Mouse (Mus musculus): Measurements from ENCODE around the gene 1700067P10Rik.

1700067P10Rik gene

DNA sequence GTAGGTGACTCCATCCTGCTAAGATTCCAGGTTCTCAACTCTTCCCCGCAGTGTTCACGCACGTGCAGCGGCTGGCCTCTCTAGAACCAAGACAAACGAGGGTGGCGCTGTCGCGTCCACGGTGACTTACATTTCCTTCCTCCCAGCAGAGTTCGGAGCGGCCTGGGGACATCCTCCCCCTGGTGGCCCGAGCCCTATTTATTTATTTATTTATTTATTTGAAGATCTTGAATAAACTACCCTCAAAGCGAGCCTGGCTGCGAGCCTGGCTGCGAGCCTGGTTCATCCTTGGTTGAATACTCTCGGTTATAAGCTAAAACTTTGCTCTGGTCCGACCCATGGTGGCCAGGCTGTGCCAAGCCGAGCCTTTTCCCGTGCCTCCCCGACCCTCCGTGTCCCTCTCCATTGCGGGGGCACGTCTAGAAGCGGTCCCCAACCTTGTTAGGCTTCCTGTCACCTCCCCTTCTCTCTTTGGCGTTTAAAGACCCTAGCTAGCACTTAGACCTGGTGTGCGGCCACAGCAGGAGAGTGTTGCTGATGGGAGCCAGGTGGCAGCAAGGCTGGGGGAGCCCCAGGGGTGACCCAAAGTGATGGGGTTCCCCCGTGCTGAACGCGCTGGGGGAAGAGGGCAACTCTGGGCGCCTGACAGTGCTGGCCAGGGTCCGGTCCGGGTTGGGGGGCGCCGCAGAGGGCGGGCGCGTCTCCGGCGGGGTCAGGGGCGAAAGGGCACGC is 8.1 kb downstream of the 1700067P10Rik start:
- peak; percentile 59 to 69 for DNase-seq

DNA sequence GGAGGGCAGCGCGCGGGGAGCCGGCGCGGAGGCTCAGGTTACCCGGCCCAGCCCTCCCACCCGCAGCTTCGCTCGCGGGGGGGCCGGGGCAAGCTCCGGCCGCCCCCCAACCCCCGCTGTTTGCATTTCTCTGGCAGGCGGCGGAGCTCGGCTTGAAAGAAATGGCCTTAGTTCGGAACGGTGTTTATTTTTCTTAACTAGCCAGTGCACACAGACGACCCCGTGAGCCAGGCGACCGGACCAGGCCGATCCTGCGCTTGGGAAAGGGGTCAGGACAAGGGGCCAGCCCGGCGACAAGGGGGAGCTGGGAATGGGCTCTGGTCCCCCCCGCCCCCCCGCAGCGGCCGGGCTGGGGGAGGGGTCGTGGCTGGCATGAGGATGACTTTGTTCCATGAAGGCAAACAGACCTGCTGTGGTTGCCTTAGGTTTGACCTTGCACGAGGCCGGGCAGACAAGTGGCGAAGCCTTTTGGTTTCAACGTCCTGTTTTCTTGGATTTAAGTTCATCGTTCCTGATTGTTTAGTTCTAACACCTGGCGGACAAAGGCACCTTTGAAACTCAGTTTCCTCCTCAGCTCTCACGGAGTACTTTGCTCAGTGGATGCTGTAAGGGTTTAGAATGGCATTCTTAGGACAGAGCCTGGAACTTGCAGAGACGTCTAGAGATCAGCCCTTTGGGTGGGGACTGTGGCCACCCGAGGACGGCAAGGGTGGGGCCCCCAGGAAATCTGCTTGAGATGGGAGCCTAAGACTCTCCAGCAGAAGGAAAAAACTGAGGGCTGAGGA is 8.8 kb downstream of the 1700067P10Rik start:
- DNase-seq: peak; percentile 8 to 22

DNA sequence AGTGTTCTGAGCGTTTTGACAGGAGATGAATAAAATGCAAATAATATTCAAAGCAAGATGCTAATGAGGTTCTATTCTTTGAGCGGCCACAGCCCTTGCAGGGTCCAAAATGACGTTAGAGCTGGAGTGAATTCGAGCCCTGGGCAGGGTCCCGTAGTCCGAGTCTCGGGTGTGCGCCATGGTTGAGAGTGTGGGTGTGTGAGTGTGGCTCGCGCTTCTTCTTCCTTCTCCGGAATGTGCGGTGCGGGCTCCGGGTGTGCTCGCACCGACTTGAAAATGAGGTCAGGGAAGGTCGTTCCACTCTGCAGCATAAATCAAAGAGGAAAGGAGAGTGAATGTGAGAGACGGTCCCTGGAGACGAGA is 9.4 kb downstream of the 1700067P10Rik start:
- DNase-seq: peak in 1 of 2 experiments; percentile 17

DNA sequence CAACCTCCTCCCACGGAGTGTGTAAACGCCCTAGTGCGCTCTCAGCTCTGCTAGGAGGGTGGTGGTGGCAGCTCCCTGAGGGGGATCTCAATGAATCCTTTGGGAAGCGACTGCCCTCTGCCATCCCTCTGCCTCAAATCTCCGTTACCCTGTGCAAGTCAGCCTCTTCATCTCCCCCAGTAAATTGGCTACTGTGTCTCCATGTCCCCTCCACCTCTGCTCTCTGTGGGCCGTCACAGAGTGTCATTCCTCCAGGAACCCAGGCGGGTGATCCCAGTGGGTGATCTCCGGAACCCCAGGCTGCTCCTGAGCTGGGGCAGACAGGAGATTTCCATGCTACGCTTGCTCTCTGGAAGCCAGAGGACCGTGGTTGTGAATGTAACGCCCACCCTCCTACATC is 10.2 kb downstream of the 1700067P10Rik start:
- no peak for DNase-seq

DNA sequence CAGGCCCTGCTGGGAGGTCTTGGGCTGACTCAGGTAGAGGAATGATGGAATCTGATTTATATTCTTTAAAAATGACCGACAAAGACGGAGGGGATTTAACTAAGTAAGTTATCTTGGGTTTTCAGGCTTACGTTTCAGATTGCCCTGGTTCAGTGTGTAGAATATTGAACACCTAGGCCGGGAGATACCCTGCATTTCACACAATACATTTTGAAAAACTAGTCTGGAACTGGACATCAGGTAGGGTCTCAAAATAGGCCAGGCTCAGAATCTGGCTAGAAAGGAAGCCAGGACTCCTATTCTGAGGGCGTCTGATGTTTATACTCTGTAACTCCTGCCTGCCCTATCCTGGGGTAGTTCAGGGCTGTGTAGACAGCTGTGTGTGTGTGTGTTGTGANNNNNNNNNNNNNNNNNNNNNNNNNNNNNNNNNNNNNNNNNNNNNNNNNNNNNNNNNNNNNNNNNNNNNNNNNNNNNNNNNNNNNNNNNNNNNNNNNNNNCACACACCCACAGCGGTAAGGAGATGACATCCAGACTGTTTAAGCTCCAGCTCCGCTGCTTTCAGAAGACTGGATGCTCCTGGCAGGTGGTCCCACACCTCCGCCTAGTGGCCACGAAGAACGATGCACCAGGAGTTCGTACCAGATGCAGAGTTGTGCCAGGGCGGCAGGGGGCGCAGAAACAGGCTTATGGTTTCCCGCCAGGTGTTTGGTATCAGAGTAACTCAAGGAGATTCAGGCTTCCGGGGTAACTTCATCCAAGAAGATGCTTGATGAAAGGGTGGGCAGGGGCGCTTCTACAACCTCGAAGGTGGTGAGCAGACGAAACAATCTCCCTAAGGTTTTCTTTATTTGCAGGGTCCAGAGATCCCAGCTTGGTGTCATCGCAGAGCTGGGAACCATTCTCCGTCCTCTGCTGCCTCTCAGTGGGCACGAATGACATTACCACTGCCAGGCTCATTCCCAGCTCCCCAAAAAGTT is 11.6 kb downstream of the 1700067P10Rik start:
- DNase-seq: peak; percentile 91

DNA sequence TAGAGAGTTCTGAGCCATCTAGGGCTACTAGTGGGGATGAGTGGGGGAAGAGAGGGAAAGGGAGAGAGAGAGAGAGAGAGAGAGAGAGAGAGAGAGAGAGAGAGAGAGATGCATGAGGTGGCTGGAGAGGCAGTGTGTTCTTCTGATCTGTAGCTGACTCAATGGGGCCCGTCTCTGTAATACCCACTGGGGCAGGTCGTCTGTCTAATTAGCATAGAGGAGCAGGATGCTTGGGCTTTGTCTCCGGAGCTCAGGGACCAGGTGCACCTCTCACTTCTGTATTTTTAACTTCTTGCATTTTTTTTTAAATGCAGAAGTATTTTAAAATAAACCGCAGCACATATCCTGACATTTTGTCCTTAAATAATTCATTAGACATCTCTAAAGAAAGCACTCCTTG is 18.2 kb downstream of the 1700067P10Rik start:
- DNase-seq: no peak

DNA sequence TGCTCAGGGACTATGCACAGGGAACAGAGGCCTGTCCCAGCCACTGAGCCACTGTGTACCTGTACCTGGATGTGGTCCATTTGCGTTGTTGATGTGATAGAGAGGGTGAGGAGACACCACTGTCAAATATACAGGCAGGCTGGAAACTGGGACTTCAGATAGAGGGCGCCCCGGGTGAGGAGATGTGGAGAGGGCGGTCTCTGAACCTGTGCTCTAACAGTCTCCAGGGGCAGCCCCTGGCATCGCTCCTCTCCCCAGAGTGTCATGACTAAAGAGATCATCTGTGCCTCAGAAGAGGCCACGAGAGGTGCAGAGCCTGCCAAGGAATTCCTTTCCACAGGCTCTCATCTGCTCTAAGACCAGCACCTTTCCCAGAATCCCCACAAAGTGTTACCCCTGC is 18.7 kb downstream of the 1700067P10Rik start:
- peak; percentile 9 to 23 for DNase-seq

DNA sequence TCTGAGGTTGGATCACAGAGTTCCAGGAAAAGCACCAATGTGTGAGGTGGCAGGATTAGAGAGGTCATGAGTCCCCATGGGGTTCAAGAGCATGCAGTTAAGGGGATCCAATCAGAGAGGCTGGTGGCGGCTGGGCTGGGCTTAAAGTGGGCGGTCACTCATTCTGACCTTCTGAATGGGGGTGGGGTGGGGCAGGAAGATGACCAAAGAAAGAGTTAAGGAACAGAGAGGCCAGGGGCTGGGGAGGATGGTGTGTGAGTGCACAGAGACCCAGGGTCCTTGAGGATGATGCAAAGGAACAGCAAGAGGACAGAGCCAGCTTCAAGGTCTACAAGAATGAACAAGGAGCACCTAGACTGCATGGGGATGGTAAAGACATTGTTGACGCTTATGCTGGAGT is 19.4 kb downstream of the 1700067P10Rik start:
- DNase-seq: no peak

DNA sequence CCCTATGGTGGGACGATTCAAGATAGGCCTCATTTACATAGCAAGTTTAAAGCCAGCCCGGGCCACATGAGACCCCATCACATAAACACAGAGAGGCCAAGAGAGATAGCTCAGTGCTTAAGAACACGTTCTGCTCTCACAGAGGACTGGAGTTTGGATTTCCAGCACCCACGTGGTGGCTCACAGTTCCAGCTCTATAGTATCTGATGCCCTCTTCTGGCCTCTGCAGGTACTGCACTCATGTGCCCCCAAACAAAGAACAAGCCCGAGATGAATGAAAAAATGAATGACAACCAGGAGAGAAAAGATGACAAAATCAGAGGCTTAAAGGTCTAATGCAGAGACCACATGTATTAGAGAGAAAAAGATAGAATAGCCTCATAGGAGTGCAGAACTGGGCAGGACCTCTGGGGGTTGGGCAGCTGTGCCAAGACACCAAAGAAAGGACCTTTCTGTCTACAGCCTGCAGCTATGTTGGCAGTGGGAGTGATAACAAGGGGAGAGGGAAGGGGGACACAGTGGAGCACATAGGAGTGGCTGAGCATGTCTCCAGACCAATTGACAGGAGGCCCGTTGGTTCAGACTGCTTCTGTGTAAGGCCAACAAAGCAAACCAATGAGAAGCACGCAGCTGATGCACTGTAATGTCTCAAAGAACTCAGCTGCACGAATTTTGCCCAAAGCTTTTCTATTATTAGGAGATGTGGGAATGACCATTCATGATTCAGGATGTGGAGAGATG is 21.6 kb downstream of the 1700067P10Rik start:
- DNase-seq: peak; percentile 26 to 57

DNA sequence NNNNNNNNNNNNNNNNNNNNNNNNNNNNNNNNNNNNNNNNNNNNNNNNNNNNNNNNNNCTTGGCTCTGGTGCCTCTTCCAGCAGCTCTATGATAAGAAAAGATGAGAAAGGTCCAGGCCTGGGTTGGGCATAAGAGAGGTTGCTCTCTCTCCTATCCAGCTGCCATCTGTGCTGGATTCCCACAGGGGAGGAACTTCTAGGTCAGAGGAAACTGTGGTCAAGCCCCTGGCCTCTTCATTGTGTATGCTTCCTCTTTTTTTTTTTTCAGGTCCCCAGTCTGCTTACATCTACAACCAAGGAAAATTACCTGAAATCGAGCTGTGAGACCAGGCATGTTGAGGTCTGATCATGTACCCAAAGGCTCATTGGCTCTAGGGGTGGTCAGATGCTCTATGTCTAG is 29.5 kb downstream of the 1700067P10Rik start:
- DNase-seq: no peak

DNA sequence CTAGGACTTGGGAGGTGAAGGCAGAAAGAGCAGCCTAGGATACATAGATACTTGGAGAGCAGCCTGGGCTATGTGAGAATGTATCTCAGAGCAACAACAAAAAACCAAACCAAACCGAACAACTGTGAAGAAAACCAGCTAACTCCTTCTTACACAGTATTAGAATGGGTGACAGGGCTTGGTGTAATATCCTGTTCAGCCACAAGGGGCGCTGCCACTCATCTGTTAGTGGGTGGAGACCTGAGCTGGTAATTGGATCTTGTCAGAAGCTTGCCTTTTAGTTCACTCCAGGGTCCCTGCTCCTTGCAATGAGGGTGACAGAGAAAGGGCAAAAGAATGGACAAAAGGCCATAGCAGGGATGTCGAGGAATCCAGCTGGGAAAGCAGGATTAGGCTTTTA is 30.5 kb downstream of the 1700067P10Rik start:
- DNase-seq: peak; percentile 80 to 91

DNA sequence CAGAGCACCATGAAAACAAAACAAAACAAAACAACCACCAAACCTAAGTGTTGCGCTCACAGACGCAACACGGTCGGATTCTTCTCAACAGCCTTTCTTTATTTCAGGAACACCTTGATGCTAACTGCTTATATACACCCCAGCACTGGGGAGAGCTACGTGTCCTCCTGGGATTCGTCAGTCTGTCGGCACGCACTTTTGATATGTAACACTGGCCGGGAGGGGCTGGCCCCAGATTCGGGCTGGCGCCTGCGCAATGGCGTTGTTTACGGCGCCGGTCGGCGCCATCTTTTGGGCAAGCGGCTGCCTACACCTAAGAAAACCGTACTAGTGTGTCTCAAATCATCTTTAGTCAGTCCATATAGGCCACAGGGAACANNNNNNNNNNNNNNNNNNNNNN is 31.3 kb downstream of the 1700067P10Rik start:
- DNase-seq: no peak

DNA sequence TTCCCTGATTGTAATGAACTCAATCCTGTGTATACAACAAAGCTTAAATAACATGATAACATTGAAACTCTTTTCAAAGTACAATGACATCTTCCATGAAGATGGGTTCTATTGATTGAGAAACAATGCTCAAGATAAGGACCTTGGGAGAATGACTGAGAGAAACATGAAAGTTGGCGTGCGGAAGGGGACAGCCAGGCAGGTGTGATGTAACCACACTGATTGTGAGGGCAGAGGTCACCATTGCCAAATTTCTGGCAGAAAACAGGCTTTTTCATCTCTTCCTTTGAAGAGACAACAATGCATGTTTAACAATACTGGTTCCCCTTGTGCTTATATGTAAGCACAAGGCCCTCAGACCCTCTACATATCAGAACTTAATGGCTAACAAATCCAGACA is 43.7 kb downstream of the 1700067P10Rik start:
- DNase-seq: no peak
